Mouse (Mus musculus): ENCODE results near the gene Pde6d. TPM values are rescaled to one million over a fixed set of nuclear protein-coding genes. Genes with fewer than 3 reads are reported as not detected.
A peak's percentile ranks its signal among the peaks of the same experiment; 100 is the strongest.
"Not testable (repeated sequence)": the region's sequence is repeated elsewhere in the genome, so short reads cannot be mapped to it uniquely, and the experiment has no call there.

Gene Pde6d
- polyA plus RNA-seq, 1 experiment from 2014 or later = 83.2 TPM

- H3K27me3 ChIP-seq (ENCODE audit: control insufficient read depth, insufficient read depth, low read length) = no peaks in the 10 kb centered on the region
- no peaks in the 10 kb centered on the region for H3K9me3 ChIP-seq (ENCODE audit: control insufficient read depth, low read length)
- DNase-seq (ENCODE audit: low spot score) (no peak), ATAC-seq (ENCODE audit: insufficient read depth, low FRiP score, low TSS enrichment) (no peak)
- no peak overlapping the region for H3K9ac ChIP-seq (ENCODE audit: low read length)
- no peak overlapping the region for H3K4me3 ChIP-seq (ENCODE audit: low read depth, low read length)
- H3K4me1 ChIP-seq (ENCODE audit: control insufficient read depth, insufficient read depth, low read length) = no peaks in the 10 kb centered on the region
- H3K36me3 ChIP-seq (ENCODE audit: control insufficient read depth, insufficient read depth, low read length) = no peaks in the 10 kb centered on the region
- 87% methylated on average over 3 of the region's 3 CpGs for WGBS
- H3K4me2 ChIP-seq (ENCODE audit: low read depth) = no peak overlapping the region
- H3K27ac ChIP-seq (ENCODE audit: low read depth, low read length) = no peak overlapping the region
Observed at GRCm38 (mm10) chr1:86555665-86556064, 26.8 kb downstream of the Pde6d start.

- no peak overlapping the region for H3K4me3 ChIP-seq (ENCODE audit: low read depth, low read length)
- 60% methylated on average over 2 of the region's 2 CpGs for WGBS
- H3K4me1 ChIP-seq (ENCODE audit: control insufficient read depth, insufficient read depth, low read length) = no peaks in the 10 kb centered on the region
- DNase-seq (ENCODE audit: low spot score) = no peak
- no peak overlapping the region for H3K27ac ChIP-seq (ENCODE audit: low read depth, low read length)
- no peak overlapping the region for H3K9ac ChIP-seq (ENCODE audit: low read length)
- H3K27me3 ChIP-seq (ENCODE audit: control insufficient read depth, insufficient read depth, low read length) = no peaks in the 10 kb centered on the region
- H3K36me3 ChIP-seq (ENCODE audit: control insufficient read depth, insufficient read depth, low read length) = peaks cover 3% of the 10 kb centered on the region
- no peaks in the 10 kb centered on the region for H3K9me3 ChIP-seq (ENCODE audit: control insufficient read depth, low read length)
- no peak overlapping the region for H3K4me2 ChIP-seq (ENCODE audit: low read depth)
- ATAC-seq (ENCODE audit: insufficient read depth, low FRiP score, low TSS enrichment) = no peak
Observed at GRCm38 (mm10) chr1:86551877-86552276, 30.6 kb downstream of the Pde6d start.

GRCm38 (mm10) chr1:86551299-86551698, 31.1 kb downstream of the Pde6d start:
- H3K9me3 ChIP-seq (ENCODE audit: control insufficient read depth, low read length) = no peaks in the 10 kb centered on the region
- H3K9ac ChIP-seq (ENCODE audit: low read length) = no peak overlapping the region
- no peaks in the 10 kb centered on the region for H3K27me3 ChIP-seq (ENCODE audit: control insufficient read depth, insufficient read depth, low read length)
- no peak overlapping the region for H3K4me2 ChIP-seq (ENCODE audit: low read depth)
- ATAC-seq (ENCODE audit: insufficient read depth, low FRiP score, low TSS enrichment) (no peak), DNase-seq (ENCODE audit: low spot score) (no peak)
- no peak overlapping the region for H3K4me3 ChIP-seq (ENCODE audit: low read depth, low read length)
- H3K27ac ChIP-seq (ENCODE audit: low read depth, low read length) = no peak overlapping the region
- WGBS = 86% methylated on average over 4 of the region's 4 CpGs
- H3K36me3 ChIP-seq (ENCODE audit: control insufficient read depth, insufficient read depth, low read length) = peaks cover 3% of the 10 kb centered on the region
- H3K4me1 ChIP-seq (ENCODE audit: control insufficient read depth, insufficient read depth, low read length) = no peaks in the 10 kb centered on the region

- Histone ChIP-seq H3K27me3 (ENCODE audit: control insufficient read depth, insufficient read depth, low read length) (no peaks in the 10 kb centered on the region), H3K4me1 (ENCODE audit: control insufficient read depth, insufficient read depth, low read length) (no peaks in the 10 kb centered on the region), H3K9me3 (ENCODE audit: control insufficient read depth, low read length) (no peaks in the 10 kb centered on the region), H3K36me3 (ENCODE audit: control insufficient read depth, insufficient read depth, low read length) (peaks cover 8% of the 10 kb centered on the region), H3K4me2 (ENCODE audit: low read depth) (no peak overlapping the region), H3K27ac (ENCODE audit: low read depth, low read length) (no peak overlapping the region), H3K9ac (ENCODE audit: low read length) (no peak overlapping the region), H3K4me3 (ENCODE audit: low read depth, low read length) (no peak overlapping the region)
- ATAC-seq (ENCODE audit: insufficient read depth, low FRiP score, low TSS enrichment) = no peak
- WGBS = 65% methylated on average over 3 of the region's 3 CpGs
- DNase-seq (ENCODE audit: low spot score) = no peak
Observed at GRCm38 (mm10) chr1:86546797-86547196, 35.6 kb downstream of the Pde6d start.

- no peak overlapping the region for H3K4me3 ChIP-seq (ENCODE audit: low read depth, low read length)
- peaks cover 8% of the 10 kb centered on the region for H3K36me3 ChIP-seq (ENCODE audit: control insufficient read depth, insufficient read depth, low read length)
- ATAC-seq (ENCODE audit: insufficient read depth, low FRiP score, low TSS enrichment) (no peak), DNase-seq (ENCODE audit: low spot score) (no peak)
- H3K4me2 ChIP-seq (ENCODE audit: low read depth) = no peak overlapping the region
- H3K9ac ChIP-seq (ENCODE audit: low read length) = no peak overlapping the region
- 96% methylated on average over 2 of the region's 2 CpGs for WGBS
- H3K4me1 ChIP-seq (ENCODE audit: control insufficient read depth, insufficient read depth, low read length) = no peaks in the 10 kb centered on the region
- no peak overlapping the region for H3K27ac ChIP-seq (ENCODE audit: low read depth, low read length)
- no peaks in the 10 kb centered on the region for H3K9me3 ChIP-seq (ENCODE audit: control insufficient read depth, low read length)
- H3K27me3 ChIP-seq (ENCODE audit: control insufficient read depth, insufficient read depth, low read length) = no peaks in the 10 kb centered on the region
Observed at GRCm38 (mm10) chr1:86542584-86542983, 39.8 kb downstream of the Pde6d start.

- WGBS = 91% methylated on average over 12 of the region's 12 CpGs
- ATAC-seq (ENCODE audit: insufficient read depth, low FRiP score, low TSS enrichment) = not testable (repeated sequence)
Observed at GRCm38 (mm10) chr1:86539583-86539982, 42.8 kb downstream of the Pde6d start.

GRCm38 (mm10) chr1:86538383-86538782, 44.0 kb downstream of the Pde6d start:
- no peak for DNase-seq (ENCODE audit: low spot score)
- H3K9me3 ChIP-seq (ENCODE audit: control insufficient read depth, low read length) = no peaks in the 10 kb centered on the region
- WGBS = 69% methylated on average over 3 of the region's 3 CpGs
- no peak overlapping the region for H3K4me3 ChIP-seq (ENCODE audit: low read depth, low read length)
- no peaks in the 10 kb centered on the region for H3K27me3 ChIP-seq (ENCODE audit: control insufficient read depth, insufficient read depth, low read length)
- no peak for ATAC-seq (ENCODE audit: insufficient read depth, low FRiP score, low TSS enrichment)
- H3K9ac ChIP-seq (ENCODE audit: low read length) = no peak overlapping the region
- no peak overlapping the region for H3K27ac ChIP-seq (ENCODE audit: low read depth, low read length)
- no peaks in the 10 kb centered on the region for H3K4me1 ChIP-seq (ENCODE audit: control insufficient read depth, insufficient read depth, low read length)
- no peak overlapping the region for H3K4me2 ChIP-seq (ENCODE audit: low read depth)
- H3K36me3 ChIP-seq (ENCODE audit: control insufficient read depth, insufficient read depth, low read length) = no peaks in the 10 kb centered on the region

More at GRCm38 (mm10) chr1:86539583-86539982, 42.8 kb downstream of the Pde6d start:
- H3K27me3 ChIP-seq (ENCODE audit: control insufficient read depth, insufficient read depth, low read length); DNase-seq (ENCODE audit: low spot score); H3K4me2 ChIP-seq (ENCODE audit: low read depth); H3K4me3 ChIP-seq (ENCODE audit: low read depth, low read length); H3K9me3 ChIP-seq (ENCODE audit: control insufficient read depth, low read length); H3K4me1 ChIP-seq (ENCODE audit: control insufficient read depth, insufficient read depth, low read length); H3K9ac ChIP-seq (ENCODE audit: low read length); H3K36me3 ChIP-seq (ENCODE audit: control insufficient read depth, insufficient read depth, low read length); H3K27ac ChIP-seq (ENCODE audit: low read depth, low read length): not testable (repeated sequence)

GRCm38 (mm10) chr1:86533411-86534130, 48.9 kb downstream of the Pde6d start:
- peaks cover 12% of the 10 kb centered on the region; the same call in 1 of the 2 replicates for H3K4me1 ChIP-seq (ENCODE audit: control insufficient read depth, insufficient read depth, low read length)
- no peak overlapping the region for H3K27ac ChIP-seq (ENCODE audit: low read depth, low read length)
- ATAC-seq (ENCODE audit: insufficient read depth, low FRiP score, low TSS enrichment) (no peak), DNase-seq (ENCODE audit: low spot score) (no peak)
- H3K36me3 ChIP-seq (ENCODE audit: control insufficient read depth, insufficient read depth, low read length) = peaks cover 11% of the 10 kb centered on the region
- WGBS = 82% methylated on average over 6 of the region's 6 CpGs
- no peaks in the 10 kb centered on the region for H3K27me3 ChIP-seq (ENCODE audit: control insufficient read depth, insufficient read depth, low read length)
- H3K9me3 ChIP-seq (ENCODE audit: control insufficient read depth, low read length) = no peaks in the 10 kb centered on the region
- no peak overlapping the region for H3K4me2 ChIP-seq (ENCODE audit: low read depth)
- H3K4me3 ChIP-seq (ENCODE audit: low read depth, low read length) = no peak overlapping the region
- H3K9ac ChIP-seq (ENCODE audit: low read length) = no peak overlapping the region

GRCm38 (mm10) chr1:86532362-86533051, 49.9 kb downstream of the Pde6d start:
- Histone ChIP-seq H3K4me1 (ENCODE audit: control insufficient read depth, insufficient read depth, low read length) (peaks cover 12% of the 10 kb centered on the region; the same call in 1 of the 2 replicates), H3K4me3 (ENCODE audit: low read depth, low read length) (peak overlapping the region; percentile 12; the same call in 1 of the 2 replicates), H3K4me2 (ENCODE audit: low read depth) (peak overlapping the region; percentile 24), H3K36me3 (ENCODE audit: control insufficient read depth, insufficient read depth, low read length) (peaks cover 11% of the 10 kb centered on the region), H3K27ac (ENCODE audit: low read depth, low read length) (peak overlapping the region; percentile 34), H3K9ac (ENCODE audit: low read length) (no peak overlapping the region), H3K27me3 (ENCODE audit: control insufficient read depth, insufficient read depth, low read length) (no peaks in the 10 kb centered on the region), H3K9me3 (ENCODE audit: control insufficient read depth, low read length) (no peaks in the 10 kb centered on the region)
- WGBS = 25% methylated on average over 11 of the region's 11 CpGs
- peak; percentile 92 for DNase-seq (ENCODE audit: low spot score)
- peak; percentile 18 for ATAC-seq (ENCODE audit: insufficient read depth, low FRiP score, low TSS enrichment)

All from neural tube, embryonic 11.5 days (tissue).